Mouse (Mus musculus): Measurements from ENCODE around the gene Spata13. TPM values are rescaled to one million over a fixed set of nuclear protein-coding genes. Genes with fewer than 3 reads are reported as not detected.

Gene Spata13
- total RNA-seq, 2 experiments from 2014 or later = 27.6 to 28.5 TPM

Other genes with a start within 250 kb of the Spata13 start
- gene C1qtnf9, start 134.1 kb downstream of the Spata13 start, total RNA-seq (2021) = under 1 TPM; 0.31 to 0.42 TPM
- 10 to 100 TPM; 30.1 to 31.9 TPM for gene Mipep, start 150.6 kb downstream of the Spata13 start, total RNA-seq (2021)

Data from layer of hippocampus, postnatal 25 days (tissue).